Mouse (Mus musculus): ENCODE measurements around the gene Olfr1231. TPM values are rescaled to one million over a fixed set of nuclear protein-coding genes. Genes with fewer than 3 reads are reported as not detected.

Olfr1231 gene
- polyA plus RNA-seq (2012; rRNA removed; ENCODE audit: low replicate concordance) = not detected in 2 replicates

GRCm38 (mm10) chr2:89306974-89307373, at the start of gene Olfr1231:
TSS of gene Olfr1231 (minus strand) at chr2:89307074.

GRCm38 (mm10) chr2:89342298-89342697, 35.4 kb upstream of the Olfr1231 start, which contains the start of gene Olfr1233:
TSS of gene Olfr1233 (minus strand) at chr2:89342398.

GRCm38 (mm10) chr2:89329575-89329974, 22.7 kb upstream of the Olfr1231 start, which contains the start of gene Olfr1232:
TSS of gene Olfr1232 (minus strand) at chr2:89329675.

GRCm38 (mm10) chr2:89297168-89297567, 9.7 kb downstream of the Olfr1231 start, which contains the start of gene Olfr1230:
TSS of gene Olfr1230 (minus strand) at chr2:89297268.

GRCm38 (mm10) chr2:89287914-89288313, 19.0 kb downstream of the Olfr1231 start, which contains the start of gene Olfr1229:
TSS of gene Olfr1229 (minus strand) at chr2:89288014.

GRCm38 (mm10) chr2:89253962-89254361, 52.9 kb downstream of the Olfr1231 start, which contains the start of gene Olfr1228:
TSS of gene Olfr1228 (minus strand) at chr2:89254062.

Other genes starting within 250 kb of the Olfr1231 start
- gene Olfr1218, start 245.9 kb downstream of the Olfr1231 start, polyA plus RNA-seq (2012; rRNA removed; ENCODE audit: low replicate concordance) = not detected in 2 replicates
- not detected in 2 replicates for gene Olfr1219, start 223.6 kb downstream of the Olfr1231 start, polyA plus RNA-seq (2012; rRNA removed; ENCODE audit: low replicate concordance)
- not detected in 2 replicates for gene Olfr1220, start 200.2 kb downstream of the Olfr1231 start, polyA plus RNA-seq (2012; rRNA removed; ENCODE audit: low replicate concordance)
- gene Olfr1221, start 189.8 kb downstream of the Olfr1231 start, polyA plus RNA-seq (2012; rRNA removed; ENCODE audit: low replicate concordance) = not detected in 2 replicates
- gene Olfr1222, start 174.0 kb downstream of the Olfr1231 start, polyA plus RNA-seq (2012; rRNA removed; ENCODE audit: low replicate concordance) = not detected in 2 replicates
- not detected in 2 replicates for gene Olfr1223, start 155.5 kb downstream of the Olfr1231 start, polyA plus RNA-seq (2012; rRNA removed; ENCODE audit: low replicate concordance)
- not detected in 2 replicates for gene Olfr1224-ps1, start 143.0 kb downstream of the Olfr1231 start, polyA plus RNA-seq (2012; rRNA removed; ENCODE audit: low replicate concordance)
- gene Olfr1225, start 132.4 kb downstream of the Olfr1231 start, polyA plus RNA-seq (2012; rRNA removed; ENCODE audit: low replicate concordance) = not detected in 2 replicates
- gene Olfr1226, start 107.0 kb downstream of the Olfr1231 start, polyA plus RNA-seq (2012; rRNA removed; ENCODE audit: low replicate concordance) = not detected in 2 replicates
- not detected in 2 replicates for gene Olfr1228, start 53.0 kb downstream of the Olfr1231 start, polyA plus RNA-seq (2012; rRNA removed; ENCODE audit: low replicate concordance)
- gene Olfr1229, start 19.1 kb downstream of the Olfr1231 start, polyA plus RNA-seq (2012; rRNA removed; ENCODE audit: low replicate concordance) = not detected in 2 replicates
- gene Olfr1230, start 9.8 kb downstream of the Olfr1231 start, polyA plus RNA-seq (2012; rRNA removed; ENCODE audit: low replicate concordance) = not detected in 2 replicates
- not detected in 2 replicates for gene Olfr1232, start 22.6 kb upstream of the Olfr1231 start, polyA plus RNA-seq (2012; rRNA removed; ENCODE audit: low replicate concordance)
- not detected in 2 replicates for gene Olfr1233, start 35.3 kb upstream of the Olfr1231 start, polyA plus RNA-seq (2012; rRNA removed; ENCODE audit: low replicate concordance)
- not detected in 2 replicates for gene Olfr1234, start 57.8 kb upstream of the Olfr1231 start, polyA plus RNA-seq (2012; rRNA removed; ENCODE audit: low replicate concordance)
- gene Olfr1238, start 102.6 kb upstream of the Olfr1231 start, polyA plus RNA-seq (2012; rRNA removed; ENCODE audit: low replicate concordance) = not detected in 2 replicates
- gene Olfr1239, start 113.3 kb upstream of the Olfr1231 start, polyA plus RNA-seq (2012; rRNA removed; ENCODE audit: low replicate concordance) = not detected in 2 replicates
- gene Olfr1240, start 135.9 kb upstream of the Olfr1231 start, polyA plus RNA-seq (2012; rRNA removed; ENCODE audit: low replicate concordance) = not detected in 2 replicates
- gene Olfr1241, start 180.1 kb upstream of the Olfr1231 start, polyA plus RNA-seq (2012; rRNA removed; ENCODE audit: low replicate concordance) = not detected in 2 replicates
- gene Olfr1242, start 191.3 kb upstream of the Olfr1231 start, polyA plus RNA-seq (2012; rRNA removed; ENCODE audit: low replicate concordance) = not detected in 2 replicates
- not detected in 2 replicates for gene Olfr1243, start 224.4 kb upstream of the Olfr1231 start, polyA plus RNA-seq (2012; rRNA removed; ENCODE audit: low replicate concordance)

All from duodenum, adult 2 months (tissue).